Mouse (Mus musculus) limb, embryonic 11.5 days (tissue): ENCODE data around the gene Npb. TPM values are rescaled to one million over a fixed set of nuclear protein-coding genes. Genes with fewer than 3 reads are reported as not detected.
A peak's percentile ranks its signal among the peaks of the same experiment; 100 is the strongest.

Experiments
- ATAC-seq: fragments of 200-750 bp; cut with Nextera tagmentation; 2 replicates; pipeline ENCODE4 v1.8.0; 2017; ENCODE audit warnings: low read depth; ENCODE audit not compliant: insufficient number of reproducible peaks, low FRiP score, low TSS enrichment
- DNase-seq: peaks from one replicate; pipeline ENCODE4 v3.0.0-alpha.2; 2015; ENCODE audit warnings: low spot score
- H3K27ac ChIP-seq: fragments of 300-500 bp; sonication (generic); replicated peaks from 2 replicates; pipeline ENCODE4 v1.5.1; 2014; ENCODE audit warnings: low read depth, mild to moderate bottlenecking, low read length
- H3K27me3 ChIP-seq: fragments of 300-500 bp; sonication (generic); 2 replicates; pipeline ENCODE4 v1.6.1; 2014; ENCODE audit warnings: mild to moderate bottlenecking, low read length, mixed read lengths; ENCODE audit not compliant: control insufficient read depth, insufficient read depth
- H3K36me3 ChIP-seq: fragments of 300-500 bp; sonication (generic); 2 replicates; pipeline ENCODE4 v1.6.1; 2014; ENCODE audit warnings: mild to moderate bottlenecking, low read length, moderate library complexity, mixed read lengths; ENCODE audit not compliant: control insufficient read depth, insufficient read depth
- H3K4me1 ChIP-seq: fragments of 300-500 bp; sonication (generic); 2 replicates; pipeline ENCODE4 v1.6.1; 2014; ENCODE audit warnings: low read length, mixed read lengths; ENCODE audit not compliant: control insufficient read depth, insufficient read depth
- H3K4me2 ChIP-seq: fragments of 300-500 bp; sonication (generic); 2 replicates; pipeline ENCODE4 v1.6.1; 2014; ENCODE audit warnings: low read depth, mild to moderate bottlenecking, moderate library complexity; ENCODE audit not compliant: severe bottlenecking
- H3K4me3 ChIP-seq: fragments of 300-500 bp; sonication (generic); 2 replicates; pipeline ENCODE4 v1.5.1; 2014; ENCODE audit warnings: low read depth, low read length
- H3K9ac ChIP-seq: fragments of 300-500 bp; sonication (generic); 2 replicates; pipeline ENCODE4 v1.6.1; 2014; ENCODE audit warnings: mild to moderate bottlenecking, low read length
- H3K9me3 ChIP-seq: fragments of 300-500 bp; sonication (generic); 2 replicates; pipeline ENCODE4 v1.6.1; 2016; ENCODE audit warnings: low read length; ENCODE audit not compliant: control insufficient read depth
- WGBS: fragments of 180-500 bp; shearing (Covaris S2); extraction: QIAGEN DNeasy Blood & Tissue Kit; methylation state at CpG from one replicate; pipeline ENCODE4 v1.1.7; 2014; 5-methylcytosine and 5-hydroxymethylcytosine counted together
- polyA plus RNA-seq: library from polyadenylated mRNA; unstranded; fragments of >200 nt; fragmentation: Nextera tagmentation; extraction: Ambion mirVana; gene quantifications from 2 replicates; pipeline ENCODE4 v1.2.1, GENCODE M21; 2014

Npb gene
- polyA plus RNA-seq, 1 experiment from 2014 or later: 1.4 TPM

GRCm38 (mm10) chr11:120629911-120630310 lies 21.6 kb downstream of the Npb start:
- Histone ChIP-seq H3K4me3 (no peak overlapping the region), H3K4me1 (peaks cover 23% of the 10 kb centered on the region), H3K27ac (no peak overlapping the region), H3K27me3 (no peaks in the 10 kb centered on the region), H3K9ac (peak overlapping the region; percentile 23; the same call in 1 of the 2 replicates), H3K36me3 (peaks cover 2% of the 10 kb centered on the region; the same call in 1 of the 2 replicates), H3K9me3 (no peaks in the 10 kb centered on the region), H3K4me2 (no peak overlapping the region)
- WGBS: 58% methylated on average over 7 of the region's 7 CpGs
- ATAC-seq (no peak), DNase-seq (no peak)

- Histone ChIP-seq H3K4me1 (peaks cover 18% of the 10 kb centered on the region), H3K4me2 (0 out of 2 replicates have a peak overlapping the region, but pooled peaks have one; percentile 12), H3K27me3 (no peaks in the 10 kb centered on the region), H3K36me3 (peaks cover 2% of the 10 kb centered on the region; the same call in 1 of the 2 replicates), H3K9ac (peak overlapping the region; percentile 23; the same call in 1 of the 2 replicates), H3K27ac (no peak overlapping the region), H3K4me3 (no peak overlapping the region), H3K9me3 (no peaks in the 10 kb centered on the region)
- no peak for ATAC-seq
- DNase-seq: no peak
- WGBS: 67% methylated on average over 5 of the region's 5 CpGs
These were observed 22.2 kb downstream of the Npb start for GRCm38 (mm10) chr11:120630401-120630871.

GRCm38 (mm10) chr11:120630881-120631725 lies 22.8 kb downstream of the Npb start:
- ATAC-seq (no peak), DNase-seq (no peak)
- Histone ChIP-seq H3K4me2 (no peak overlapping the region), H3K9me3 (no peaks in the 10 kb centered on the region), H3K36me3 (peaks cover 2% of the 10 kb centered on the region; the same call in 1 of the 2 replicates), H3K9ac (peak overlapping the region; percentile 8; the same call in 1 of the 2 replicates), H3K4me3 (no peak overlapping the region), H3K27me3 (no peaks in the 10 kb centered on the region), H3K4me1 (peaks cover 15% of the 10 kb centered on the region), H3K27ac (no peak overlapping the region)
- 43% methylated on average over 7 of the region's 7 CpGs for WGBS

- H3K4me3 ChIP-seq: peak overlapping the region; percentile 89
- peaks cover 2% of the 10 kb centered on the region; the same call in 1 of the 2 replicates for H3K36me3 ChIP-seq
- no peak for DNase-seq
- 62% methylated on average over 4 of the region's 4 CpGs for WGBS
- peak overlapping the region; percentile 81 for H3K9ac ChIP-seq
- peaks cover 15% of the 10 kb centered on the region for H3K4me1 ChIP-seq
- H3K27me3 ChIP-seq: no peaks in the 10 kb centered on the region
- H3K9me3 ChIP-seq: no peaks in the 10 kb centered on the region
- no peak for ATAC-seq
- H3K4me2 ChIP-seq: peak overlapping the region; percentile 95
- peak overlapping the region; percentile 77; the same call in 1 of the 2 replicates for H3K27ac ChIP-seq
These were observed 23.6 kb downstream of the Npb start for GRCm38 (mm10) chr11:120631726-120632448.

GRCm38 (mm10) chr11:120632559-120633519 lies 24.6 kb downstream of the Npb start:
- Histone ChIP-seq H3K27ac (peak overlapping the region; percentile 77), H3K27me3 (no peaks in the 10 kb centered on the region), H3K9me3 (no peaks in the 10 kb centered on the region), H3K9ac (peak overlapping the region; percentile 81), H3K36me3 (peaks cover 2% of the 10 kb centered on the region; the same call in 1 of the 2 replicates), H3K4me2 (peak overlapping the region; percentile 95), H3K4me3 (peak overlapping the region; percentile 89), H3K4me1 (peaks cover 15% of the 10 kb centered on the region)
- ATAC-seq (peak; percentile 74), DNase-seq (peak; percentile 67)
- WGBS: 1% methylated on average over 92 of the region's 116 CpGs

- WGBS: 11% methylated on average over 58 of the region's 58 CpGs
- DNase-seq: peak; percentile 95
- peak; percentile 85 for ATAC-seq
- Histone ChIP-seq H3K27ac (peak within 1 kb of the TSS; percentile 77), H3K9ac (peak within 1 kb of the TSS; percentile 81), H3K4me2 (peak within 1 kb of the TSS; percentile 95), H3K4me1 (peaks cover 15% of the 10 kb centered on the region), H3K9me3 (no peaks in the 10 kb centered on the region), H3K4me3 (peak within 1 kb of the TSS; percentile 89), H3K36me3 (peaks cover 2% of the 10 kb centered on the region; the same call in 1 of the 2 replicates), H3K27me3 (no peaks in the 10 kb centered on the region)
These were observed 25.5 kb downstream of the Npb start, which contains the start of gene Mafg for GRCm38 (mm10) chr11:120633520-120634343. Gene Mafg (minus strand): TSS chr11:120633600.

- H3K9ac ChIP-seq: no peak overlapping the region
- H3K4me3 ChIP-seq: no peak overlapping the region
- no peaks in the 10 kb centered on the region for H3K9me3 ChIP-seq
- no peaks in the 10 kb centered on the region for H3K36me3 ChIP-seq
- no peak for ATAC-seq
- DNase-seq: no peak
- H3K4me1 ChIP-seq: peaks cover 12% of the 10 kb centered on the region
- H3K4me2 ChIP-seq: no peak overlapping the region
- WGBS: 85% methylated on average over 5 of the region's 5 CpGs
- no peaks in the 10 kb centered on the region for H3K27me3 ChIP-seq
- H3K27ac ChIP-seq: no peak overlapping the region
These were observed 26.5 kb downstream of the Npb start for GRCm38 (mm10) chr11:120634810-120635209.
